Mouse (Mus musculus): ENCODE data around the gene Washc2.

The Washc2 gene

DNA sequence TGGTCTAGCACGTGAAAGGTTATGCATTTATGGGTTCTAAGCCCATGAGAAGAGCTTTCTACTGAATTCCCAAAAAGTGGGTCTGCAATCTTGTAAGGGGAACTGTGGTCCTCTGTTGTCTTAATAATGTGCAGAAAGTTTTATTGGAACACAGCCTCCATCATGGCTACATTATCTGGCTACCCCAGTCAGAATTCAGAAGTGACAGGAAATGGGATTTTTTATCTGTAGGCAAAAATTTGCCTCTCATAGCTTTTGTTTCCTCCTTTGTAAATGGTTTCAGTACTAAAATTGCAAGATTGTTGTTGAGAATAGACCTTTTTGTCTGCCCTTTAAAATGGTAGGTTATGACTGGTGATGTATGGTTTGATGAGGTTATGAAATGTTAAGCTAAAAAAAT, 55.0 kb downstream of the Washc2 start:
- no peak for DNase-seq (ENCODE audit: low spot score in 2 of 2)

DNA sequence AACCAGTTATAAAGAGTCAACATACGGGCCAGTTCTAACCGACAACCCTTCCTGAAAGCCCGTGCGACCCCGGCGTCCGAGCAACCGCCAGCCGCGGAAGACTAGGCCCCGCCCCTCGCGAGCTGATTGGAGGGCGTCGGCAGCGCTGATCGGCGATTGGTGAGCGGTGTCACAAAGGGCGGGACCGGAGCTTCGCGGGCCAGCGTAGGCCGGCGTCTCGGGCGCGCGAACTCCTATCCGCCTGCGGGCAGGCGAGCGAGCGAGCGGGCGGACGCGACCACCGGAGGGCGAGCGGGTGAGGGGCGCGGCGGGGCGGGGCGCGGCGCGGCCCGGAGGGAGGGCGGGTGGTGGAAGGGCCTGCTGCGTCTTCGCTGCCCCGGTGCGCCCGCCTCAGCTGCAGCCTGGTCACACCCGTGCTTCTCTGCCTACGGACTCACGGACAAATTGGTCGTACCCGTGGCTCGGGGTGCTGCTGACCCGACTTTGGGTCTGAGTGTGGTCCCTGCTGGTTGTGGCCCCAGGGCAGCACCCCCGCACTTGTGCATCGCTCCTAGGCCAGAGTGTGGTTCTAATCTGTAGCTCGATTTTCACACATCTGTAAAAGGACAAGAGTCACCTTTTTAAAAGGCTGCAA, 56.3 kb downstream of the Washc2 start, which contains the start of gene Zfand4:
Gene Zfand4 (plus strand): TSS at position 205 of the 634 bp plus-strand sequence.
- peak; percentile 84 to 91 for DNase-seq (ENCODE audit: low spot score in 2 of 2)

DNA sequence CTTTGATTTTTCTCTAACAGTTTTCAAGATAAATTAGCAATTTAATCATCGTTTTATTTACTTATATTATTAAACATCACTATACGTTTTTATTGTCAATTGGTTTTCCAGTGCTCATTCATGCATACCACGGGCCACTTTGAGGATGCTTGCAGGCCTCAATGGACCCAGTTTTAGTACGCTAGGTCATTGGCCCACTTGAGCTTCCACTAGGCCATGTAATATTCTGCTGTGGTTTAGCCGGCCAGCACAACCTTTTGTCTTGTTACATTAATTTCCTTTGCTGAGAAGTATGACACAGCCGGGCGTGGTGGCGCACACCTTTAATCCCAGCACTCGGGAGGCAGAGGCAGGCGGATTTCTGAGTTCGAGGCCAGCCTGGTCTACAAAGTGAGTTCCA, 57.0 kb downstream of the Washc2 start:
- no peak for DNase-seq (ENCODE audit: low spot score in 2 of 2)

DNA sequence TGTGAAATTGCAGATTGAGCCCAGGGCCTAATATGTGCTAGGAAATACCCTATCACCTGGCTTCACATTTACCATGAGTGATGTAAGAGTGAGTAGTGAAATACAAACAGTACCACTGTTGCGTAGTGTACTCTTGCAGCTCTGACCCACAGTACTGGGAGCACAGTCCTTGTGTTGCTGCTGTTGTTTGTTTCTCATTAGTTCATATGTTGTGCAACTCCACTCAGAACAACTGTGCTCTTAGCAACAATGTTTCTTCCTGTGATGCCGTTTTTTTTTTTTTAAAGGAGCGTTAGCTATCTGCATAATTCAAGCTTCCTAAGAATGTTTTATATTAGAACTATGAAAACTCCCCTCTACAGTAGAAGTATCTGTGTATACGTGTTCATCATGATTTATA, 57.8 kb downstream of the Washc2 start:
- no peak for DNase-seq (ENCODE audit: low spot score in 2 of 2)

DNA sequence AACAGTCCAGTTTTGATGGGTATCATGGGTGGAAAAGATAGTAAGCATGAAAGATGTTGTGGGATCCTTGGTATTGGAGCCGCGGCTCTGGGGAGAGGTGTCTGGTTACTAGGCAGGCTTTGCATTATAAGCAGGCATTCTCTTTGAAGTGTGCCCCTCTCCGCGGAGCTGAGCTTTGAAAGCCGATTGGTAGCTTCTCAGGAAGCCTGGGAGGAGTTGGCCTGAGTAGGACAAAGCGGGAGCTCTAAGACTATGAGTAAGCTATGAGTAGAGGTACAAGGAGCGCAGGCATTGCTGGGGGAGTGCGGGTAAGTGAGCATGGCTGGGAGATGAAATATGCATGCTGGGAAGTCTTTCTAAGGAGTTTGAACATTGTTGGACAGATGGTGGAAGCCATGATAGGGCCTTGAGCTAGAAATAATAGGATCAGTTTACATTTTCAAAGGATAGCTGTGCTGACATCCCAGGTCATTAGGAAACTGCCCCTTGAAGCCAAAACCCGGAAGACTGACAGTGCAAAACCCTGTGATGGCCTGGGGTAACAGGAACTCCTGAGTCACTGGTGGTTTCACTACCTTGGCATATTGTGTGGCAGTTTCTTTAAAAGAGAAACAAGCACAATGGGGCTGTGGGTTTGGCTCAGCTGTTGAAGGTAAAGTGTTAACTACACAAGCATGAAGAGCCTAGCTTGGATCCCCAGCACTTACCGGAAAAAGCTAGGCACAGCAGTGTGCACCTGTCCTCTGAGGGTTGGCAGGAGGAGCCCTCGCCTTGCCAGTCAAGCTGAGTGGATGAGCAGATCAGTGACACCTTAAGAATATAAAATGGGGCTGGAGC, 58.7 kb downstream of the Washc2 start:
- peak in 1 of 2 experiments; percentile 29 for DNase-seq (ENCODE audit: low spot score in 2 of 2)

DNA sequence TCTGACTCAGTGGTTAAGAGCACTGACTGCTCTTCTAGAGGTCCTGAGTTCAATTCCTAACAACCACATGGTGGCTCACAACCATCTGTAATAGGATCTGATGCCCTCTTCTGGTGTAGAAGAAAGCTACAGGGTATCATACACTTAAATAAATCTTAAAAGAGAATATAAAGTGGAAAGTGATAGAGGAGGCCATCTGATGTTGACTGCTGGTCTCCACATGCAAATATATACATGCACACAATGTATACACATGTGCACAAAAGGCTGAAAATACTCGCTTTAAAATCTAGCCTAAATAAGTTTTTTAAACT, 59.2 kb downstream of the Washc2 start:
- no peak for DNase-seq (ENCODE audit: low spot score in 2 of 2)

DNA sequence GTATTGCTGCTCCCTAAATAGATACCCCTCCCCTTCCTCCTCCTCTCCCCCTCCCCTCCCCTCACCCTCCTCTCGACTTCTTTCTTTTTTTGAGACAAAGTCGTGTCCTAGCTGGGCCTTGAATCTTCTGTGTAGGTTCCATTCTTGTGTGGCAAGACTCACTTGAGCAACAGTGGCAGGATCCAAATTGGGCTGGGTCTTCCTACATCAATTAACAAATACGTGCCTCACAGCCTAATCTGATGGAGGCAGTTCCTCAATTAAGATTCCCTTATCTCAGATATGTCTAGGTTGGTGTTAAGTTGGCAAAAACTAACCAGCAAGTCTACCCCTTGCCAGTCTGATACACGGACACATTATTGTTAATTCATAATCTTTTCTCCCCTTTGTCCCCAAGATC, 67.9 kb downstream of the Washc2 start:
- no peak for DNase-seq (ENCODE audit: low spot score in 2 of 2)

DNA sequence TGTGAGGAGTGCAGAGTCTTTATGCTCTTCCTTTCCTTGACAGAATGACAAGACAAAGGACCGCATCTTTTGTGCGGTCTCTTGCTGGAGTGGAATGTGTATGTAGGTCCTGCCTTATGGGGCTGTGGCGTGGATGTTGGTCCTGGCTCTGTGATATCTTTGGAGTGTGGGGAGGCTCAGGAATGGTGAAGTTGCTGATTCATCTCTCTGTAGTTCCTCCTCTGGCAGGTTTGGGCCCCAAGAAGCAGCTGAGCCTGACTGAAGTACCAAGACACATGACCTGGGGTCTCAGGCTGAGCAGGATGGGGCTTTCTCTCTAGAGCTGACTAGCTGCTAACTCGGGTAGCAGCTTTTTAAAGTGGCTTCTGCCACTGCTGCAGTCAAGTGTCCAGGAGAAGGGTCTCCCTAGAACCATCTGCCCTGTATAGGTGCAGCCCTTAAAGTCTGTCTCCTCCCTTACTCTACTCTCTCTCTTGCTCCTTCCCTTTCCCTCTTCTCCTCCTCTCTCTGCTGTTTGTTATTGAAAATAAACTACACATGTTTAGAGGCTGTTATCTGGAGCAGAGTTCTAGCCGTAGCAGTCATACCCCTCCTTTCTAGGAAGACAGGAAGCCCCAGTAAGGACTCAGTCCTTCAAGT, 71.0 kb downstream of the Washc2 start:
- DNase-seq (ENCODE audit: low spot score in 2 of 2) = no peak

DNA sequence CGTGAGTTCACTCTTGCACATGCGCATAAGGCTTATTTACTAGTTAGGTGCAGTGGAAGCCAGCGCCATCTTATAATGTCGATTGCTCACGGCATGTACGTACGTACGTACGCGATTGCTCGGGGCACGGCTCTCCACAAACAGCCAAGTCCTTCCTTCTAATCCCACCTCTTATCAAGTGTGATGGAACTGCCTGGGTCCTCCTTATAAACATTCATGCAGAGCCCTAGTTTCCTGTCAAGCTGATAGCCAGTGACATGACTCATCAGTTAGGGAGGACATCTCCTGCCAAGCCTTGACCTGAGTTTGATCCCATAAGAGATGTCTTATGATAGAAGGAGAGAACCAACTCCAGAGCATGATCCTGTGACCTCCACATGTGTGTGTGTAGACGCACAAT, 73.2 kb downstream of the Washc2 start:
- no peak for DNase-seq (ENCODE audit: low spot score in 2 of 2)

DNA sequence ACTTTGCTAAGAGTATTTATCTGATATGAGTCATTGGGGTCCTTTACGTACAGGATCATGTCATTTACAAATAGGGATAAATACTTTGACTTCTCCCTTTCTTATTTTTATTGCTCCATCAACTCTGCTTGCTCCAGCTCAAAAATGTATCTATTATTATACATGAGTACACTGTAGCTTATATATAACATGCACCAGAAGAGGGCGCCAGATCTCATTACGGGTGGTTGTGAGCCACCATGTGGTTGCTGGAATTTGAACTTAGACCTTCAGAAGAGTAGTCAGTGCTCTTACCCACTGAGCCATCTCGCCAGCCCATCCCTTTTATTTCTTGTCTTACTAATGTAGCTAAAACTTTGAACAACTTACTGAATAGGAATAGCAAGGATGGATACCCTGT, 74.7 kb downstream of the Washc2 start:
- no peak for DNase-seq (ENCODE audit: low spot score in 2 of 2)

DNA sequence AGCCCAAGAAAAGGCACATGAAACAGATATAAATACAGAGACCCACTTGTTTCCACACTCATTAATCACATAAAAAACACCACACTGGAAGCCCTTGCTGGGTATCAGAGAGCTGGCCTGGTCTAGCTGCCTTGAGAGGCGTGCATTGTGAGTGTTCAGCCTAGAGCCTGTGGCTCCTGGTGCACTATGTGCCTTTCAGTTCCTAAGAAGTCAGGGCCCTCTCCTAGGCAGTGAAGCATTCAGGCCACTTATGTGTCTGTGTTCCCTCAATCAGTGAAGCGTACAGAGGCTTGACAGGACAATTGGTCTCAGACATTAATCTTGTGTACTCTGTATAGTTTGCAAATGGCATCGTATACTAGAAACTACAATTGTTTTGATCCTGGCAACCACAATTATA, 75.4 kb downstream of the Washc2 start:
- no peak for DNase-seq (ENCODE audit: low spot score in 2 of 2)

DNA sequence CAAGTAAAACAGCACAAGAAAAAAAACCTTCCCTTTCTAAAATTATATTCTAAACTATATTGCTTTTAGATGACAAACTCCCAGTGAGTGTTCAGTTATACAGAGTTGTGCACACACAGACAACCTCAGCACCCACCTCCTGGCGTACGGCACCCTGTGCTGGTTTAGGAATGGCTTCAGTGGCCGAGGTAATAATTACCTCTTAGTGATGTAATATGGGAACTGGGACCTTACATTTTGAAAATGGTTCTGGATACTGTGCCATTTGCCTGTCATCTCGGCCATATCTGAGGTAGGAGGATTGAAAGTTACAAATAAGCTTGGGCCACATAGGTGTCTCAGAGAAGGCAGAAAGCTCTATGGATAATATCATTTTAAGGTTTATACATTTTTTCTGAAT, 78.5 kb downstream of the Washc2 start:
- DNase-seq (ENCODE audit: low spot score in 2 of 2) = no peak

DNA sequence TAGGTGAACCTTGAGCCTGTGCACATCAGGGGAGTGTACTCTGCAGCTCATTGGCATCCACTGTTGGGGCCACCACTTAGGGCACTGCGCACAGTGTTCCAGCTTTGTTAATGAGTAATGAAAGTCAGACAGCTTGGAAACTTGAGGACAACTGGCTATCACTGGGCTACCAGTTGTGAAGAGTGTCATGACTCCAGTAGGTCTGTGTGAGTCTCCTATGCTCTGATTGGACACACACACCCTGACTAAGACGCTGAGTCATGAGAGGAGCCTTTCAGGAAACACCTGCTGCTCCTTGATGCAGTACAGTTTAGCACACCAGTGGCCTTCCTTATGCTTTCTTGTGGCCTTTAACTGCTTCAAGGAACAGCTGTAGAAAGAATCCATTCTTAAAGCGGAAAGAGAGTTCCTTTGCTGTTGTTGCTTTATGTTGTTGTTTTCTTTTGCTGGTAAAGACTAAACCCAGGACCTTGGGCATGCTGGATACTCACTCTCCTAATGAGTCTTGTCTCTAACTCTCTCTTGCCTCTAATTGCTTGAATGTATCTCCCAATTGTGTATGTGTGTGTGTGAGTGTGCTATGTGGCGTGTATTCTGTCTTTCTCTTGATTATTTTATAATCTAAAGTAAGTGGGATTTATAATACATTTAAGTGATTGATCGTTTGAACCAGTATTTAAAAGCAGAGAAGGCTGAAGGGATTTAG, 79.2 kb downstream of the Washc2 start:
- DNase-seq (ENCODE audit: low spot score in 2 of 2) = no peak

DNA sequence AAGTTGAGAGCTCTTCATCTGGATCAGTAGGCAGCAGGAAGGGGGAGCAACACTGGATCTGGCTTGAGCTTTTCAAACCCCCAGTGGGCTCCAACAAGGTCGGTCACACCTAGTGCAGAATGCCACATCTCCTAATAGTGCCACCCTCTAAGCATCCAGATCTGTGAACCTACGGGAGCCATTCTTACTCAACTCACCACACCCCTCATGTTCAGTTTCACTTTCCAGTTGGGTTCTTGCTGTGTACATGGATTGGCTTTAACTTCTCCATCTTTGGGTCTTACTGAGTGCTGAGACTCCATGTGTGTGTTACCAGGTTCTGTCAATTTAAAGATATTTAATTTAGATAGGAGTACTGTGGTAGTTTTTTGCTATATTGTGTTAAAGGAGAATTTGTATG, 103.6 kb downstream of the Washc2 start:
- no peak for DNase-seq (ENCODE audit: low spot score in 2 of 2)

All from frontal cortex, postnatal 10 days (tissue).